Mouse (Mus musculus): ENCODE measurements around the gene Mtmr2. TPM values are rescaled to one million over a fixed set of nuclear protein-coding genes. Genes with fewer than 3 reads are reported as not detected.

Gene Mtmr2
- total and polyA plus RNA-seq, 3 experiments = 47.1 to 95.8 (median 75.2) TPM

DNA sequence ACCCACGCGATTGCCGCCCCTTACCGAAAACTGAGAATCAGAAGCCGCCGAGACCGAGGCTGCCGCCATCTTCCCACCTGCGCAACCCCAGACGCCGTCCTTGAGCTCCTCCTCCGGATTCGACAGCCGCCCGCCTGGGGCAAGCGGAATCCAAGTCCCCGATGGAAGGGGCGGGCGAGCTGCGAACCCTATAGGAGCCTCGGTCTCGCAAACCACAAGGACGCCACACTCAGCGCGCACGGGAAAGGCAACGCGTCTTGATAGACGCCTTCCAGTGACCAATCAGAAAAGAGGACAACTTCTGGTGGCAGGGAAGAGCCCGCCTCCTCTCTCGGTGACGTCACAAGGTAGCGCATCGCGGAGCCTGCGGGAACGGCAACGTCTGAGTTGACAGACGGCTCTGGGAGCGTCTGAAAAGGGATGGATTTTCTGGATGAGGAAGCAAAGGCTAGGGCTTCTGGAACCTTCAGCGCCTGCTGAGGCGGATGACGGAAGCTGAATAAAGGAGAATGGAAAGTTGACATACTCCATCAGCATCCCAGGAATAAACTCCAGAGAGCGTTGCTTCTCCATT lies 78.7 kb downstream of the Mtmr2 start, which contains the start of gene Cep57:
Gene Cep57 (minus strand): TSS at position 276 of the 574 bp plus-strand sequence.
- H3K9me3 ChIP-seq (replicated peaks; ENCODE audit: insufficient read depth, low read length) = no peaks in the 10 kb centered on the region
- H3K4me1 ChIP-seq (ENCODE audit: control insufficient read depth in 1 of 2, insufficient read depth in 2 of 2, low read length in 2 of 2) = peaks cover 16 to 18% of the 10 kb centered on the region in 2 experiments
- peak; percentile 100 for DNase-seq (ENCODE audit: low read depth, low spot score)
- H3K9ac ChIP-seq (ENCODE audit: control insufficient read depth, low read depth, low read length, poor library complexity, severe bottlenecking) = peak within 1 kb of the TSS; percentile 84
- H3K4me3 ChIP-seq (ENCODE audit: control insufficient read depth in 1 of 2, insufficient read depth in 1 of 2, low read depth in 2 of 2, low read length in 2 of 2) = peak within 1 kb of the TSS; percentile 83 to 93
- H3K36me3 ChIP-seq (ENCODE audit: control insufficient read depth in 1 of 2, insufficient read depth in 2 of 2, low read length in 2 of 2) = peaks cover 43 to 45% of the 10 kb centered on the region in 2 experiments
- H3K27ac ChIP-seq (ENCODE audit: control insufficient read depth, low read depth, low read length) = peak within 1 kb of the TSS; percentile 88
- H3K79me2 ChIP-seq (ENCODE audit: control insufficient read depth, insufficient read depth, low read length, poor library complexity) = peaks cover 56% of the 10 kb centered on the region
- no peaks in the 10 kb centered on the region for H3K27me3 ChIP-seq (ENCODE audit: control insufficient read depth in 1 of 2, insufficient read depth in 2 of 2, low read length in 2 of 2)
- TF ChIP-seq CTCF (IDR thresholded peaks at IDR 0.05 in 2 of 3, conservative IDR thresholded peaks at IDR 0.05 in 1 of 3; ENCODE audit: control insufficient read depth in 1 of 3, insufficient read depth in 1 of 3, low read depth in 2 of 3, low read length in 3 of 3, poor library complexity in 1 of 3, severe bottlenecking in 1 of 3) (0 out of 6 replicates have a peak, but pooled peaks of 1 of the 3 experiments have one; percentile 5), SMC3 (IDR thresholded peaks at IDR 0.05; ENCODE audit: low read depth, low read length) (no peak), TBP (IDR thresholded peaks at IDR 0.05; ENCODE audit: low read depth, low read length) (peak; percentile 94), POLR2A (IDR thresholded peaks at IDR 0.05; ENCODE audit: control insufficient read depth in 1 of 2, insufficient read depth in 1 of 2, low read depth in 1 of 2, low read length in 2 of 2, poor library complexity in 1 of 2) (peak; percentile 96 to 98), POLR2AphosphoS2 (IDR thresholded peaks at IDR 0.05; ENCODE audit: low read length) (no peak), POLR2AphosphoS5 (IDR thresholded peaks at IDR 0.05; ENCODE audit: borderline replicate concordance, low read depth, low read length) (0 out of 2 replicates have a peak, but pooled peaks have one; percentile 48), UBTF (IDR thresholded peaks at IDR 0.05; ENCODE audit: borderline replicate concordance, insufficient read depth, low read depth, low read length) (peak; percentile 99)

GRCm38 (mm10) chr9:13827406-13828086 lies 79.3 kb downstream of the Mtmr2 start, which contains the start of gene Fam76b:
Fam76b (plus strand) TSS chr9:13827716.
- Histone ChIP-seq H3K9me3 (replicated peaks; ENCODE audit: insufficient read depth, low read length) (no peaks in the 10 kb centered on the region), H3K36me3 (ENCODE audit: control insufficient read depth in 1 of 2, insufficient read depth in 2 of 2, low read length in 2 of 2) (peaks cover 47 to 48% of the 10 kb centered on the region in 2 experiments), H3K9ac (ENCODE audit: control insufficient read depth, low read depth, low read length, poor library complexity, severe bottlenecking) (peak within 1 kb of the TSS; percentile 84), H3K27ac (ENCODE audit: control insufficient read depth, low read depth, low read length) (peak within 1 kb of the TSS; percentile 88), H3K27me3 (ENCODE audit: control insufficient read depth in 1 of 2, insufficient read depth in 2 of 2, low read length in 2 of 2) (no peaks in the 10 kb centered on the region), H3K79me2 (ENCODE audit: control insufficient read depth, insufficient read depth, low read length, poor library complexity) (peaks cover 54% of the 10 kb centered on the region), H3K4me1 (ENCODE audit: control insufficient read depth in 1 of 2, insufficient read depth in 2 of 2, low read length in 2 of 2) (peaks cover 16 to 17% of the 10 kb centered on the region in 2 experiments), H3K4me3 (ENCODE audit: control insufficient read depth in 1 of 2, insufficient read depth in 1 of 2, low read depth in 2 of 2, low read length in 2 of 2) (peak within 1 kb of the TSS; percentile 83 to 93)
- TF ChIP-seq POLR2A (IDR thresholded peaks at IDR 0.05; ENCODE audit: control insufficient read depth in 1 of 2, insufficient read depth in 1 of 2, low read depth in 1 of 2, low read length in 2 of 2, poor library complexity in 1 of 2) = peak; percentile 69 to 75; a peak in 3 of 4 replicates
- peak; percentile 90; the same call in 1 of the 2 replicates for TF ChIP-seq UBTF (IDR thresholded peaks at IDR 0.05; ENCODE audit: borderline replicate concordance, insufficient read depth, low read depth, low read length)
- TF ChIP-seq RCOR1 (IDR thresholded peaks at IDR 0.05; ENCODE audit: low read depth, low read length) = no peak
- 0 out of 2 replicates have a peak, but pooled peaks have one; percentile 2 for TF ChIP-seq POLR2AphosphoS5 (IDR thresholded peaks at IDR 0.05; ENCODE audit: borderline replicate concordance, low read depth, low read length)
- DNase-seq (ENCODE audit: low read depth, low spot score) = peak; percentile 100

DNA sequence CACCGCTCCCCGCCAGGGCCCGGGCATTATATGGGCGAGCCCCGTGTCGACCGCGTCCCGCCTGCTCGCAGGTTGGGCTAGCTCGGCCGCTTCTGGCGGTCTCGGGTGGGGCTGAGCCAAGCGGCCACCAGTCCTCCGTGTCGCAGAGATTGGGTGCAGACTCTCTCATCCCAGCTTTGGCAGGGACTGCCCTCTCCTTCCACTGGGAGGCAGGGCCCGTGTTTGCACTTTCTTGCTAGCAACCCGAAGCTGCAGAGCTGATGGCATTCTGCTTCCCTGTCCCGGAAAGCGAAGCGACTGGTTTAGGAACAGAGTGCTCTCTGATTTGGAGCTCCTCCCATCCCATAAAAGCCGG lies 79.9 kb downstream of the Mtmr2 start:
- Histone ChIP-seq H3K9ac (ENCODE audit: control insufficient read depth, low read depth, low read length, poor library complexity, severe bottlenecking) (peak overlapping the region; percentile 77), H3K4me3 (ENCODE audit: control insufficient read depth in 1 of 2, insufficient read depth in 1 of 2, low read depth in 2 of 2, low read length in 2 of 2) (peak overlapping the region; percentile 70 to 84), H3K27me3 (ENCODE audit: control insufficient read depth in 1 of 2, insufficient read depth in 2 of 2, low read length in 2 of 2) (no peaks in the 10 kb centered on the region), H3K9me3 (replicated peaks; ENCODE audit: insufficient read depth, low read length) (no peaks in the 10 kb centered on the region), H3K4me1 (ENCODE audit: control insufficient read depth in 1 of 2, insufficient read depth in 2 of 2, low read length in 2 of 2) (peaks cover 15 to 16% of the 10 kb centered on the region in 2 experiments), H3K36me3 (ENCODE audit: control insufficient read depth in 1 of 2, insufficient read depth in 2 of 2, low read length in 2 of 2) (peaks cover 51 to 52% of the 10 kb centered on the region in 2 experiments), H3K79me2 (ENCODE audit: control insufficient read depth, insufficient read depth, low read length, poor library complexity) (peaks cover 52% of the 10 kb centered on the region), H3K27ac (ENCODE audit: control insufficient read depth, low read depth, low read length) (peak overlapping the region; percentile 65)
- TF ChIP-seq TBP (IDR thresholded peaks at IDR 0.05; ENCODE audit: low read depth, low read length) (peak; percentile 67; the same call in 1 of the 2 replicates), USF1 (IDR thresholded peaks at IDR 0.05; ENCODE audit: low read depth, low read length) (no peak), GABPA (IDR thresholded peaks at IDR 0.05; ENCODE audit: low read depth, low read length) (no peak)
- DNase-seq (ENCODE audit: low read depth, low spot score) = no peak
